Mouse (Mus musculus): Measurements from ENCODE around the gene Themis3. TPM values are rescaled to one million over a fixed set of nuclear protein-coding genes. Genes with fewer than 3 reads are reported as not detected.
"Not testable (repeated sequence)": the region's sequence is repeated elsewhere in the genome, so short reads cannot be mapped to it uniquely, and the experiment has no call there.

The Themis3 gene
- polyA plus RNA-seq, 1 experiment from 2014 or later: not detected

GRCm38 (mm10) chr17:66552690-66553089 is 41.7 kb downstream of the Themis3 start:
- DNase-seq: no peak
- ATAC-seq (ENCODE audit: low read depth): no peak
- WGBS (ENCODE audit: insufficient replicate concordance): 64% methylated on average over 4 of the region's 4 CpGs
- H3K9ac ChIP-seq: no peak overlapping the region
- no peak overlapping the region for H3K27ac ChIP-seq
- no peak overlapping the region for H3K4me2 ChIP-seq
- no peaks in the 10 kb centered on the region for H3K9me3 ChIP-seq (replicated peaks)
- H3K27me3 ChIP-seq: no peaks in the 10 kb centered on the region
- no peaks in the 10 kb centered on the region for H3K4me1 ChIP-seq (replicated peaks)
- H3K4me3 ChIP-seq (replicated peaks): no peak overlapping the region
- no peaks in the 10 kb centered on the region for H3K36me3 ChIP-seq

GRCm38 (mm10) chr17:66550486-66550885 is 43.9 kb downstream of the Themis3 start:
- H3K4me2 ChIP-seq: no peak overlapping the region
- no peak overlapping the region for H3K4me3 ChIP-seq (replicated peaks)
- no peaks in the 10 kb centered on the region for H3K9me3 ChIP-seq (replicated peaks)
- no peaks in the 10 kb centered on the region for H3K27me3 ChIP-seq
- no peaks in the 10 kb centered on the region for H3K36me3 ChIP-seq
- DNase-seq (no peak), ATAC-seq (ENCODE audit: low read depth) (no peak)
- no peaks in the 10 kb centered on the region for H3K4me1 ChIP-seq (replicated peaks)
- no peak overlapping the region for H3K9ac ChIP-seq
- H3K27ac ChIP-seq: no peak overlapping the region
- WGBS (ENCODE audit: insufficient replicate concordance): 74% methylated on average over 5 of the region's 5 CpGs

GRCm38 (mm10) chr17:66532285-66532684 is 62.1 kb downstream of the Themis3 start:
- no peak overlapping the region for H3K4me3 ChIP-seq (replicated peaks)
- DNase-seq (no peak), ATAC-seq (ENCODE audit: low read depth) (no peak)
- H3K27ac ChIP-seq: no peak overlapping the region
- no peak overlapping the region for H3K9ac ChIP-seq
- no peaks in the 10 kb centered on the region for H3K27me3 ChIP-seq
- no peaks in the 10 kb centered on the region for H3K9me3 ChIP-seq (replicated peaks)
- H3K4me1 ChIP-seq (replicated peaks): no peaks in the 10 kb centered on the region
- WGBS (ENCODE audit: insufficient replicate concordance): 61% methylated on average over 1 of the region's 1 CpGs
- no peaks in the 10 kb centered on the region for H3K36me3 ChIP-seq
- H3K4me2 ChIP-seq: no peak overlapping the region

- Histone ChIP-seq H3K27ac (no peak overlapping the region), H3K4me2 (no peak overlapping the region), H3K4me1 (replicated peaks) (peaks cover 10% of the 10 kb centered on the region), H3K9me3 (replicated peaks) (no peaks in the 10 kb centered on the region), H3K36me3 (no peaks in the 10 kb centered on the region), H3K27me3 (no peaks in the 10 kb centered on the region), H3K4me3 (replicated peaks) (no peak overlapping the region), H3K9ac (no peak overlapping the region)
- DNase-seq (no peak), ATAC-seq (ENCODE audit: low read depth) (no peak)
- WGBS (ENCODE audit: insufficient replicate concordance): 70% methylated on average over 5 of the region's 5 CpGs
Measured at GRCm38 (mm10) chr17:66523396-66523795, 71.0 kb downstream of the Themis3 start.

- WGBS (ENCODE audit: insufficient replicate concordance): 59% methylated on average over 1 of the region's 1 CpGs
- not testable (repeated sequence) for H3K36me3 ChIP-seq; DNase-seq; H3K4me3 ChIP-seq (replicated peaks); H3K27ac ChIP-seq; H3K9ac ChIP-seq; H3K4me2 ChIP-seq; ATAC-seq (ENCODE audit: low read depth); H3K9me3 ChIP-seq (replicated peaks); H3K27me3 ChIP-seq
- peaks cover 16% of the 10 kb centered on the region for H3K4me1 ChIP-seq (replicated peaks)
Measured at GRCm38 (mm10) chr17:66522631-66523030, 71.8 kb downstream of the Themis3 start.

- Histone ChIP-seq H3K9ac (peak within 1 kb of the TSS; percentile 94), H3K4me1 (replicated peaks) (peaks cover 29% of the 10 kb centered on the region), H3K9me3 (replicated peaks) (no peaks in the 10 kb centered on the region), H3K4me2 (peak within 1 kb of the TSS; percentile 80), H3K4me3 (replicated peaks) (peak within 1 kb of the TSS; percentile 95), H3K36me3 (peaks cover 4% of the 10 kb centered on the region; the same call in 1 of the 2 replicates), H3K27ac (peak within 1 kb of the TSS; percentile 55; the same call in 1 of the 2 replicates), H3K27me3 (no peaks in the 10 kb centered on the region)
- whole genome bisulfite sequencing (ENCODE audit: insufficient replicate concordance): 9% methylated on average over 59 of the region's 71 CpGs
- ATAC-seq (ENCODE audit: low read depth) (peak; percentile 91), DNase-seq (peak; percentile 75)
Measured at GRCm38 (mm10) chr17:66519554-66520553, 74.6 kb downstream of the Themis3 start, which contains the start of gene Rab12. Rab12 (minus strand) TSS chr17:66519729.

GRCm38 (mm10) chr17:66518877-66519553 is 75.4 kb downstream of the Themis3 start:
- peak overlapping the region; percentile 94 for H3K9ac ChIP-seq
- WGBS (ENCODE audit: insufficient replicate concordance): under 1% methylated on average over 47 of the region's 57 CpGs
- H3K4me3 ChIP-seq (replicated peaks): peak overlapping the region; percentile 95
- ATAC-seq (ENCODE audit: low read depth): peak; percentile 73
- H3K9me3 ChIP-seq (replicated peaks): no peaks in the 10 kb centered on the region
- DNase-seq: peak; percentile 22
- H3K36me3 ChIP-seq: peaks cover 4% of the 10 kb centered on the region; the same call in 1 of the 2 replicates
- no peaks in the 10 kb centered on the region for H3K27me3 ChIP-seq
- H3K27ac ChIP-seq: peak overlapping the region; percentile 55; the same call in 1 of the 2 replicates
- H3K4me2 ChIP-seq: peak overlapping the region; percentile 80
- peaks cover 29% of the 10 kb centered on the region for H3K4me1 ChIP-seq (replicated peaks)

- H3K4me2 ChIP-seq: no peak overlapping the region
- H3K4me3 ChIP-seq (replicated peaks): no peak overlapping the region
- ATAC-seq (ENCODE audit: low read depth): no peak
- no peak overlapping the region for H3K9ac ChIP-seq
- no peaks in the 10 kb centered on the region for H3K9me3 ChIP-seq (replicated peaks)
- no peaks in the 10 kb centered on the region for H3K27me3 ChIP-seq
- peaks cover 32% of the 10 kb centered on the region for H3K4me1 ChIP-seq (replicated peaks)
- no peak for DNase-seq
- no peak overlapping the region for H3K27ac ChIP-seq
- 77% methylated on average over 4 of the region's 4 CpGs for WGBS (ENCODE audit: insufficient replicate concordance)
- peaks cover 4% of the 10 kb centered on the region; the same call in 1 of the 2 replicates for H3K36me3 ChIP-seq
Measured at GRCm38 (mm10) chr17:66516953-66517352, 77.5 kb downstream of the Themis3 start.

GRCm38 (mm10) chr17:66514288-66514995 is 80.0 kb downstream of the Themis3 start:
- no peak overlapping the region for H3K4me3 ChIP-seq (replicated peaks)
- ATAC-seq (ENCODE audit: low read depth) (no peak), DNase-seq (no peak)
- H3K27ac ChIP-seq: no peak overlapping the region
- H3K36me3 ChIP-seq: peaks cover 4% of the 10 kb centered on the region; the same call in 1 of the 2 replicates
- H3K27me3 ChIP-seq: no peaks in the 10 kb centered on the region
- no peaks in the 10 kb centered on the region for H3K9me3 ChIP-seq (replicated peaks)
- H3K4me1 ChIP-seq (replicated peaks): peaks cover 36% of the 10 kb centered on the region
- H3K9ac ChIP-seq: no peak overlapping the region
- WGBS (ENCODE audit: insufficient replicate concordance): 59% methylated on average over 10 of the region's 10 CpGs
- H3K4me2 ChIP-seq: no peak overlapping the region

GRCm38 (mm10) chr17:66512202-66512956 is 82.0 kb downstream of the Themis3 start:
- H3K4me2 ChIP-seq: peak overlapping the region; percentile 7
- no peak for DNase-seq
- no peaks in the 10 kb centered on the region for H3K27me3 ChIP-seq
- peaks cover 23% of the 10 kb centered on the region for H3K4me1 ChIP-seq (replicated peaks)
- H3K36me3 ChIP-seq: peaks cover 17% of the 10 kb centered on the region
- WGBS (ENCODE audit: insufficient replicate concordance): 67% methylated on average over 15 of the region's 15 CpGs
- no peak overlapping the region for H3K9ac ChIP-seq
- H3K27ac ChIP-seq: no peak overlapping the region
- no peak overlapping the region for H3K4me3 ChIP-seq (replicated peaks)
- H3K9me3 ChIP-seq (replicated peaks): no peaks in the 10 kb centered on the region
- no peak for ATAC-seq (ENCODE audit: low read depth)

Data from liver, embryonic 13.5 days (tissue).